Mouse (Mus musculus): ENCODE measurements around the gene Chga. TPM values are rescaled to one million over a fixed set of nuclear protein-coding genes. Genes with fewer than 3 reads are reported as not detected.

Chga gene
- polyA plus RNA-seq, 1 experiment: 0.12 TPM

DNA sequence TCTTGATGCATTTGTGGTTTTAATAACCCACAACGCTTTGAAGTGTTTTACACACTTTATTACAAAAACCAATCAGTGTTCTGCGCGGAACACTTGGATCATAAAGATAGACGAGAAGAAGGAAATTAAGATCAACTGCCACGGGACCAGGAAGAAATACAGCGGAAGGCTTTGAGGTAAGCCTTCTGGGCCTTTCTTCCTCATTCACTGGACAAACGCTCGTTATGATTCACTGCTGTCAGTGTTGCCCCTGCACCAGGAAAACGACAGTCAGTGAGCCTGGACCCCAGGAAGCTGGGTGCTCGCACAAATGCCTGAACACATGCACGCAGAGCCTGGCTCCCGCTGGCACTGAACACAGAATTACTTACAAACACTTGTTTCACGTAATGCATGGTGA lies 37.1 kb upstream of the Chga start:
- TF ChIP-seq POLR2A (IDR thresholded peaks at IDR 0.05; ENCODE audit: low read depth, low read length): no peak
- TF ChIP-seq CTCF (IDR thresholded peaks at IDR 0.05; ENCODE audit: extremely low read depth, insufficient read depth, insufficient read length, insufficient replicate concordance): no peak
- H3K27me3 ChIP-seq (ENCODE audit: control insufficient read depth, insufficient read depth, low read length): no peaks in the 10 kb centered on the region
- 8% methylated on average over 13 of the region's 13 CpGs for WGBS
- DNase-seq (ENCODE audit: low read depth in 1 of 2, low spot score in 2 of 2): no peak
- no peaks in the 10 kb centered on the region for H3K4me1 ChIP-seq (ENCODE audit: control insufficient read depth, insufficient read depth, insufficient read length)
- no peaks in the 10 kb centered on the region for H3K36me3 ChIP-seq (ENCODE audit: control insufficient read depth, insufficient read depth, low read length)
- no peak overlapping the region for H3K4me3 ChIP-seq (ENCODE audit: extremely low read depth, insufficient read depth, insufficient read length)
- no peak overlapping the region for H3K27ac ChIP-seq (ENCODE audit: insufficient read depth, low read length)

DNA sequence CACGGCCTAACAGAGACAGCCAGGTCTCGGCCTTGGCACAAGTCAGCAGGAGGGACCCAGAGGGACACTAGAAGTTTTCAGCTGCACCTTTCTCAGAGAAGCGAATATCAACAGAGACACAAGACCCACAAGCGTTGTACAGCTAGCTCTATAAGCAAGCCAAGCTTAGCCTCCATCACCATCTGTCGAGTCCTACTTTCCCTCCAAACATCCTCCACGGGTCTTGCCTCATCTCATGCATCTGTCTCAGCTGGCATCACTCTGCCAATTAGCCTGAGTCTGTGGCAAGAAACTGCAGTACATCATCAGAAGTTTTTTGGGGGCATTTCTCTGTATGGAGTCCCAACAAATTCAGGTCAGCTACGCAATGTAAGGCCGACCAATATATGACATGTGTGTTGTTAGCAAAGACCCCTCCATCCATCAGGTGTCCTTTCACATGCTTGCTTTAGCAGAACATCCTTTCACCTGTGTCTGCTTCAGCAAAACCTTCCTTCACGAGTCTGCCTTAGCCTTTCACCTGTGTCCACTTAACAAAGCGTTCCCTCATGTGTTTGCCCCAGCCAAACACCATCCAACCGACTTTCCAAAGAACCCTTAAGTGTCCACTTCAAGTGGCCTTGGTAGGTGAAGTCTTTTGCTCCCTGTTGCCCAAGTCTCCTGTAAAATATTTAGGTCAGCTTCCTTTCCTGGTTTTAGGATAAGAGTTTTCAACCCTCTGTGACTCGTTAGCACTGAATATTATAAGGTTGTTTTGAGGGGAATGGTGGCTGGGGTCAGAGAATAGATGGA lies 34.6 kb upstream of the Chga start:
- no peak for DNase-seq (ENCODE audit: low read depth in 1 of 2, low spot score in 2 of 2)

DNA sequence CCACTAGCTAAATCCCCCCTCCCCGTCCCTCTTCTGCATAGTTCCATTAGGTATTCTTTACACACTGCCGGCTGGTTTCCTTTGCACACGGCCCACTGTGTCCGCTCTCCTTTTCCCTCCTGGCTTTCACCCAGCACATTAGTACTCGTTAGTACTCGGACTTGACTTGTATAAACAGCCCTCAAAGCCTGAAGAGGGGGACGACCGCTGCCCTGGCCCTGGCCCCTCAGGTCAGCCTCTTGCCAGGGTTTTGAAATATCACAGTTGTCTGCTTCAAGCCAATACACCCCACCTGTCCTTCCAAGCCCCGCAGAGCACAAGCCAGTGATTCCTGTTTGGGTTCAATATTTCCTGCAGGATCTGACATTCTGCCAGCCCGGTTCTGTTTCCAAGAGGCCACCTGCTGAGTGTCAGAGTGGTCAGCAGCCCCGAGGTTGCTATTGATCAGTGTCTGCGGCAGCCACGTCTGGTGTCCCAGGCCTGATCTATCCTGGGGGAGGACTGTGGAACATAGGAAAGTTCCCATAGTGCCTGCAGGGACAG lies 32.9 kb upstream of the Chga start:
- no peak for DNase-seq (ENCODE audit: low read depth in 1 of 2, low spot score in 2 of 2)
- Histone ChIP-seq H3K4me1 (ENCODE audit: control insufficient read depth, insufficient read depth, insufficient read length) (0 out of 2 replicates have a peak, but pooled peaks cover 3% of the 10 kb centered on the region), H3K27ac (ENCODE audit: insufficient read depth, low read length) (no peak overlapping the region), H3K36me3 (ENCODE audit: control insufficient read depth, insufficient read depth, low read length) (no peaks in the 10 kb centered on the region), H3K27me3 (ENCODE audit: control insufficient read depth, insufficient read depth, low read length) (no peaks in the 10 kb centered on the region), H3K4me3 (ENCODE audit: extremely low read depth, insufficient read depth, insufficient read length) (no peak overlapping the region)
- 75% methylated on average over 13 of the region's 13 CpGs for WGBS
- no peak for TF ChIP-seq CTCF (IDR thresholded peaks at IDR 0.05; ENCODE audit: extremely low read depth, insufficient read depth, insufficient read length, insufficient replicate concordance)
- TF ChIP-seq POLR2A (IDR thresholded peaks at IDR 0.05; ENCODE audit: low read depth, low read length): no peak

More for the DNA sequence above, 34.6 kb upstream of the Chga start:
- TF ChIP-seq POLR2A (IDR thresholded peaks at IDR 0.05; ENCODE audit: low read depth, low read length): no peak
- no peak for TF ChIP-seq CTCF (IDR thresholded peaks at IDR 0.05; ENCODE audit: extremely low read depth, insufficient read depth, insufficient read length, insufficient replicate concordance)
- 88% methylated on average over 12 of the region's 12 CpGs for WGBS
- Histone ChIP-seq H3K36me3 (ENCODE audit: control insufficient read depth, insufficient read depth, low read length) (no peaks in the 10 kb centered on the region), H3K4me3 (ENCODE audit: extremely low read depth, insufficient read depth, insufficient read length) (no peak overlapping the region), H3K27ac (ENCODE audit: insufficient read depth, low read length) (no peak overlapping the region), H3K27me3 (ENCODE audit: control insufficient read depth, insufficient read depth, low read length) (no peaks in the 10 kb centered on the region), H3K4me1 (ENCODE audit: control insufficient read depth, insufficient read depth, insufficient read length) (0 out of 2 replicates have a peak, but pooled peaks cover 3% of the 10 kb centered on the region)

DNA sequence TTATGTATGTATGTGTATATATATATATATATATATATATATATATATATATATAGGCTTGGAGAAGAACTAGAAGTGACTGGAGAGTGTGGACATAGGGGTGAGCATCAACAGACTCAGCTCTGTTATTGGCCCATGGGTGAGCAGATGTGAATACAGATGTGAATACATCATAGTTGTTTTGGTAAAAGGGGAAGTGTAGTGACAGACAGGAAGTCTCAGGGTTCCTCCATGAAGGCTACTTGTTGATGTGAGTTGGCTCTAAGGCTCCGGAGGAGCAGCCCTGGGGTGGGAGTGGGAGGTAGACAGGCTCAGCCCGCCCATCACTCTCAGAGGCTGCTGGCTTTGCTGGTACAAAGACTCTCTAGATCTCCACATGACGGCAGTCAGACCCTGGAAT lies 30.6 kb upstream of the Chga start:
- no peak overlapping the region for H3K27ac ChIP-seq (ENCODE audit: insufficient read depth, low read length)

DNA sequence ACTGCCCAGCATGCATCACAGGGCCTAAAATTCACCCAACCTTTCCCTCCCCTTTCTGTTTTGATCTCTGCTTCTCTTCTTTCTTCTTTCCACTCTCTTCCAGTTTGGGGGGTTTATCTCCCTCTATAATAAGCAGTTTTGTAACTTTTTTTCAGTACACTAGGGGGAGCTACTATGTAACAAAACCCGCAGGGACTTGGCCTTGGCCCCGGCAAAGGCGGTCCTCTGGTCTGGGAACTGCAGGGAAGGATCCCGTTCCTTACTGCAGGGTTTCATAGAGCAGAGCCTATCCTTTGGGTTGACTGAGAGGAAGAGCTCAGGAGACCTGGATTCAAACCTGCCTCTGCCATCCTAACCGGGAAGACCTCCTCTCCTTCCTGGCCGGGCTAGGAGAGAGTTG lies 30.0 kb upstream of the Chga start:
- WGBS: 54% methylated on average over 6 of the region's 6 CpGs
- H3K27me3 ChIP-seq (ENCODE audit: control insufficient read depth, insufficient read depth, low read length): no peaks in the 10 kb centered on the region
- H3K4me3 ChIP-seq (ENCODE audit: extremely low read depth, insufficient read depth, insufficient read length): no peak overlapping the region
- 0 out of 2 replicates have a peak, but pooled peaks cover 3% of the 10 kb centered on the region for H3K4me1 ChIP-seq (ENCODE audit: control insufficient read depth, insufficient read depth, insufficient read length)
- no peaks in the 10 kb centered on the region for H3K36me3 ChIP-seq (ENCODE audit: control insufficient read depth, insufficient read depth, low read length)
- no peak for TF ChIP-seq POLR2A (IDR thresholded peaks at IDR 0.05; ENCODE audit: low read depth, low read length)
- TF ChIP-seq CTCF (IDR thresholded peaks at IDR 0.05; ENCODE audit: extremely low read depth, insufficient read depth, insufficient read length, insufficient replicate concordance): no peak
- no peak overlapping the region for H3K27ac ChIP-seq (ENCODE audit: insufficient read depth, low read length)
- DNase-seq (ENCODE audit: low read depth in 1 of 2, low spot score in 2 of 2): no peak

More for the DNA sequence above, 30.6 kb upstream of the Chga start:
- Histone ChIP-seq H3K4me1 (ENCODE audit: control insufficient read depth, insufficient read depth, insufficient read length) (0 out of 2 replicates have a peak, but pooled peaks cover 3% of the 10 kb centered on the region), H3K4me3 (ENCODE audit: extremely low read depth, insufficient read depth, insufficient read length) (no peak overlapping the region), H3K27me3 (ENCODE audit: control insufficient read depth, insufficient read depth, low read length) (no peaks in the 10 kb centered on the region), H3K36me3 (ENCODE audit: control insufficient read depth, insufficient read depth, low read length) (no peaks in the 10 kb centered on the region)
- WGBS: 33% methylated on average over 3 of the region's 3 CpGs
- no peak for DNase-seq (ENCODE audit: low read depth in 1 of 2, low spot score in 2 of 2)
- TF ChIP-seq POLR2A (IDR thresholded peaks at IDR 0.05; ENCODE audit: low read depth, low read length) (no peak), CTCF (IDR thresholded peaks at IDR 0.05; ENCODE audit: extremely low read depth, insufficient read depth, insufficient read length, insufficient replicate concordance) (no peak)

DNA sequence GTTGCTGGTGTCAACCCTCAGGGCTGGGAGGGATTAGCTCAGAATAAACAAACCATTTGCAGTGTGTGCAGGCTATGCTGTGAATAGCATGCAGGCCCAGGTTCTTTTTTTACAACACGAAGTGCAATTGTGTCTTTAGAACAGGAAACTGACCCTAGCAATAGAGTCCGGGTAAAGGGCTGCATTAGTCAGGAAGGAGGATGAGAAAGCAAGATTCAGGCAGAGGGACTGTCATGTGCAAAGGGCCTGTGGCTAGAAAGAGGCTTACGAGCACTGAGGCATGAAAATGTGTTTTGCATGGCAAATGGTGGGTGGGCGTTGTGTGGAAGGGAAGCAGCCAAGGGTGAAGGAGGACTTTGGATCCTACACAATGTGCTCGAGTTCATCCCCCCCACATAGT lies 26.8 kb upstream of the Chga start:
- TF ChIP-seq CTCF (IDR thresholded peaks at IDR 0.05; ENCODE audit: extremely low read depth, insufficient read depth, insufficient read length, insufficient replicate concordance): no peak
- TF ChIP-seq POLR2A (IDR thresholded peaks at IDR 0.05; ENCODE audit: low read depth, low read length): no peak
- Histone ChIP-seq H3K27ac (ENCODE audit: insufficient read depth, low read length) (no peak overlapping the region), H3K36me3 (ENCODE audit: control insufficient read depth, insufficient read depth, low read length) (no peaks in the 10 kb centered on the region), H3K4me3 (ENCODE audit: extremely low read depth, insufficient read depth, insufficient read length) (no peak overlapping the region), H3K27me3 (ENCODE audit: control insufficient read depth, insufficient read depth, low read length) (no peaks in the 10 kb centered on the region), H3K4me1 (ENCODE audit: control insufficient read depth, insufficient read depth, insufficient read length) (0 out of 2 replicates have a peak, but pooled peaks cover 3% of the 10 kb centered on the region)
- no peak for DNase-seq (ENCODE audit: low read depth in 1 of 2, low spot score in 2 of 2)
- WGBS: 51% methylated on average over 5 of the region's 5 CpGs

DNA sequence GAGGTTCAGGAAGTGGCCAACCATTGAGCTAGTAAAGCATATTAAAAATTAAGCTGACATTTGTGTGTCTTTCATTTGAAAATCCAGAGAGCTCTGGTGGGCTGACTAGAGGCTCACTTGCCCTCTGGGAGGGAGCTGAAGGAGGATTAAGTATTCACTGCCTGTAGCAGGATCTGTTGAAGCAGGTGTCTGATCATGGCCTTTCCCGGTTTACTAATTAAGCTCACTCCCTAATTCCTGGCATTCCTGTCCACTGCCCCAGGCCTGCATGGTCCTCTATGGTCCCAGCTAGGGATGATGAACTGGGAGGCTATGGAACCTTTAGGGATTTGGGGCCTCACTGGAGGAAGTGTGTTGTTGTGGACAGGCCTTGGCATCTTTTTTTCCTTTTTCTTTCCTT lies 19.0 kb upstream of the Chga start:
- WGBS: 100% methylated on average over 1 of the region's 1 CpGs
- H3K27ac ChIP-seq (ENCODE audit: insufficient read depth, low read length): no peak overlapping the region
- no peaks in the 10 kb centered on the region for H3K27me3 ChIP-seq (ENCODE audit: control insufficient read depth, insufficient read depth, low read length)
- TF ChIP-seq CTCF (IDR thresholded peaks at IDR 0.05; ENCODE audit: extremely low read depth, insufficient read depth, insufficient read length, insufficient replicate concordance) (no peak), POLR2A (IDR thresholded peaks at IDR 0.05; ENCODE audit: low read depth, low read length) (no peak)
- DNase-seq (ENCODE audit: low read depth in 1 of 2, low spot score in 2 of 2): no peak
- no peaks in the 10 kb centered on the region for H3K36me3 ChIP-seq (ENCODE audit: control insufficient read depth, insufficient read depth, low read length)
- H3K4me1 ChIP-seq (ENCODE audit: control insufficient read depth, insufficient read depth, insufficient read length): no peaks in the 10 kb centered on the region
- H3K4me3 ChIP-seq (ENCODE audit: extremely low read depth, insufficient read depth, insufficient read length): no peak overlapping the region
